Mouse (Mus musculus): ENCODE results near the gene B3gnt8.

B3gnt8 gene

GRCm38 (mm10) chr7:25619722-25619991, 6.8 kb upstream of the B3gnt8 start:
- no peak for DNase-seq

GRCm38 (mm10) chr7:25620101-25620500, 6.4 kb upstream of the B3gnt8 start:
- no peak for DNase-seq

DNA sequence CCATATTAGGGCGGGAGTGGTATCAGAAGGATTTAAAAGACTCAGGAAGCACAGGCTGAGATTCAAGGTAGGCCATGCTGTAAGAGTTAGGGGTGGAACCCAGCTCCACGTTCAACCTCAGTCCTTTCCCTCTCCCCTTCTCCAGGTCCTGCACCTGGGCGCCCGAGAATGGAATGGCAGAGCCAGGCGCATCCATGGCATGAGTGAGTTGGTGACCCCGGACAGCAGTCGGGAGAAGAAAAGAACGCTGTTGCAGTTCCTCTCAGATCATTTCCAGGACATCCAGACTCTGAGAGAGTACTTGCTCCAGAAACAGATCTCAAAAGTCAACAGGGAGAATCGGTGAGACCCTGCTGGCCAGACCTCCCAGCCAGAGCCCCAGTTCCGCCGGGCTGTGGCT, 5.7 kb upstream of the B3gnt8 start:
- DNase-seq = no peak

DNA sequence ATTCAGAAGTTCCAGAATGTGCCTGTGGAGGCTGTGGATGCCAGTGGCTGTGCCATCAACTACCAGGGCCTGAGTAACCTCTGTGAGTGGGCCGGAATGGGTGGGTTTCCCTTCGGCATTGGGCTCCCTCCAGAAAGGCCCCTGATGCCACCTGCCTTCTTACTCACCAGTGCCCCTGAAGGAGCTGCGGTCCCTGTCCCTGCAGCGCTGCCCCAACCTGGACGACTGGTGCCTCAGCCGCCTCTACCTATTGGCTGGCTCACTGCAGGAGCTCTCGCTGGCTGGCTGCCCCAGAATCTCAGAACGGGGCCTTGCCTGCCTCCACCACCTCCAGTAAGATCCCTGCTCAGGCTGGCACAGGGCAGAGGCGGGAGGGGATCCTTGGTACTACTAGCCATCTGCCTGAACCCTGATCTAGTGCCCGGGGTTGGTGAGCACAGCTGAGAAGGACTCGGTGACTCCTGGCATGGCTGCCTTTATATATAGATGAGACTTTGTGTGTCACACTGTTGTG, 2.5 kb upstream of the B3gnt8 start:
- DNase-seq = no peak

GRCm38 (mm10) chr7:25624851-25625250, 1.6 kb upstream of the B3gnt8 start:
- no peak for DNase-seq

DNA sequence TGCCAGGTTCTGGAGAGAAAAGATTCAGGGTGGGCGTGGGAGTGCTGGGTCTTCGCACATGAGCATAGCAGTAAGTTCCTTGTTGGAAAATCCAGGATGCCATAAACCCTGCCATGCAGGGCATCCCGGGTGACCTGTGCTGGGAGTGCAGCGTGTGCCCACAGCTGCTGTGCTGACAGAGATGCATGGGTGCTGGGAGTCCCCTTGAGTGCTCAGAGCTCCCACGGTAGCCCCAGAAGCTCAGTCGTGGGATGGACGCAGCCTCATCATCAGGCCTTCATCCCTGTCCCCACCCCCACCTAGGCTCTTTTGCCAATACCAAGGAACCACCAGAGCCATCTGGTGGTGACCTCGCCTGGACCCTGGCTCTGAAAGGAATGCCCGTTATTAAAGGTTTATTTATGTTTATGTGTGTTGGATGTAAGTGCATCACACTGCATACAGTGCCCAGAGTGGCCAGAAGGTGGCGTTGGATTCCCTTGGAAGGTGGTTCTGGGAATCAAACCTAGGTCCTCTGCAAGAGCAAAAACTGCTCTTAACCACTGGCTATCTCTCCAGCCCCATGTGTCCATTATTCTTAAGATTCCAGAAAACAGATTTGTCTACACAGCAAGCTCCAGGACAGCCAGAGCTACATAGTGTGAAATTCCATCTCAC, 732 bp upstream of the B3gnt8 start:
- no peak for DNase-seq

DNA sequence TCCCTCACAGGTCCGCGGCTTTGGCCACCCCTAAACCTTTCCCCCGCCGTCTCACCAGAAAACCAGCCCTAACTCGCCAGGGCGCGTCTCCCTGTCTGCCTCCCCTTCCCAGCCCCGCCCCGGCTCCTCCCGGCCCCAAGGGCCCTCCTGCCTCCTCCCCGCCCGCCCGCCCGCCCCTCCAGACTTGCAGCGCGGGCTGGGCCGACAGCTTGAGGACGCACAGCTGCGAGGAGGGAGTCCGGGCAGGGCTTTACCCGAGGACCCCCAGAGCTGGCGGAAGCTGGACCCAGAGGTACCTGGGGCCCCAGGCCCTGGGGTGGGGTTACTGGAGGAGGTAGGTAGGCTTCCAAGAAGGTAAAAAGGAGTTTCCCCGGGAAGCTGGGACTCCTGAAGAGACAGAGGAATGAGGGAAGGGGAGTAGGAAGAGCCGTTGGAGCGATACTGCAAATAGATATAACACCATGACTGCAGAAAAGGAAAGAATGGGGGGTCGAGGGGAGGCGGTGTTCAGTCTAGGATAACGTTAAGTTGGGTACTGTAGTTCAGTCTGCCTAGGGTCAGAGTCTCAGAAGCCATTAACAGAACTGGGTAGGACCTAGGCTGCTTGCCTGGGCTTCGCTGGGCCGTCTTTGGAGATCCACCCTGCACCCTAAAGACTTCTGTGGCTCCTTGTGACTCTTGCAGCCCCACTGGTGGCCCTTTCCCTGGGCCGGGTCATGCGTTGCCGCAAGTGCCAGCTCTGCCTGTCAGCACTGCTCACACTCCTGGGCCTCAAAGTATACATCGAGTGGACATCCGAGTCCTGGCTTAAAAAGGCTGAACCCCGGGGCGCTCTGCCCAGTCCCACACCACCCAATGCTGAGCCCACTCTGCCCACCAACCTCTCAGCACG, 1.2 kb downstream of the B3gnt8 start:
- no peak for DNase-seq

- DNase-seq = no peak
Measured at GRCm38 (mm10) chr7:25628323-25628620, 1.8 kb downstream of the B3gnt8 start.

DNA sequence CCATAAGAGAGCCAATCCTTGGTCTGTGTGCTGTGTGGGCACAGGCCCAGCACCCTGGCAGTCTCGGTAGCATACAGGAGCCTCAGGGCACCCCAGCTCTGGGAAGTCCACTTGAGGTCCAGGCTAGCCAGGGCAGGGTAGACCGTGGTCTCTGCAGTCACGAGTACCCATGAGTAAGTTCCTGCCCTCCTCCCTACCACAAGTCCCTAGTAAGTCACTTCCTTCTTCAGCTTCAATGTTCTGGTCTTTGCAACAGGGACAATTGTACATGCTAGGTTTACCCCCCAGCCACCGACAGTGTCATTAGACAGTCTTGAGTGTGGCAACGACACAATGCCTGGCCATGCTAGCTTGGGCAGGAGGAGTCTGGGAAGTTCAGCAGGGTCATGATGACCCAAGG, 6.2 kb downstream of the B3gnt8 start:
- DNase-seq = no peak

DNA sequence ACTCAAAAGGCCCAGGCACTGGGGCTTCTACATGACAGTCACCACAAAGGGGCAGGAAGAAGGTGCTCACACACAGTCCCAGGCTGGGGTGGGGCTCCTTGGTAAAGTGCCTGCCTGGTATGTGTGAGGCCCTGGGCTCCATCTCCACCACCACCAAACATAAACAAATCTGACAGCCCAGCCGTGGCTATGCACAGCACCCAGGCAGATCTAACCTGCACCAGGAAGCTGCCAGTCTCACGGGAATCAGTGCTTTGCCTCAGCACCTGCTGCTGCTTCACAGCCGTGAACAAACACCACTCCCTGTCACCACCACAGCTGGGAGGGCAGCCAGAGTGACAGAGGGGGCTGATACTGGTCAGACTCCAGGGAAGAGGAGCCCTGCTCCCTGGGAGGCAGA, 9.9 kb downstream of the B3gnt8 start:
- DNase-seq = no peak

- no peak for DNase-seq
Measured at GRCm38 (mm10) chr7:25637099-25637498, 10.6 kb downstream of the B3gnt8 start.

- no peak for DNase-seq
Measured at GRCm38 (mm10) chr7:25639754-25640153, 13.3 kb downstream of the B3gnt8 start.

- no peak for DNase-seq
Measured at GRCm38 (mm10) chr7:25644136-25644535, 17.7 kb downstream of the B3gnt8 start.

GRCm38 (mm10) chr7:25644631-25645030, 18.2 kb downstream of the B3gnt8 start:
- no peak for DNase-seq

DNA sequence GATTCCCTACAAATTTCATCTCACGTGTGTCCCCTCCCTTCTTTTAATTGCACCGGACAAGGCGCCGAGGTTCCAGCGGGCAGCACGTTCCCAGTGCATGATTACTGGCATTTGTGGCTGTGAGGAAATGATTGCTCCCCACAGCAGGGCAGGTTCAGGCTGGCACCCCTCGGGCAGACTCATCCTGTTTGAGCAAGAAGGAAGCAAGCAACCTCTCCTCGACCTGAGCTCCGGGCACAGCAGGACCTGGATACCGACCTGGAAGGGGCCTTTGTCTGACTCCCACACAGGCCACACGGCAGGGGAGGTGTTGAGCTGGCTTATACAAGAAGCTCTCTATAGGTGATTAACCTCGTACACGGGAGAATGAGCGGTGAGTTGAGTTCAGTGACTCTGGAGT, 18.6 kb downstream of the B3gnt8 start:
- no peak for DNase-seq

- DNase-seq = no peak
Measured at GRCm38 (mm10) chr7:25647574-25648123, 21.2 kb downstream of the B3gnt8 start.

- no peak for DNase-seq
Measured at GRCm38 (mm10) chr7:25649839-25650238, 23.4 kb downstream of the B3gnt8 start.

DNA sequence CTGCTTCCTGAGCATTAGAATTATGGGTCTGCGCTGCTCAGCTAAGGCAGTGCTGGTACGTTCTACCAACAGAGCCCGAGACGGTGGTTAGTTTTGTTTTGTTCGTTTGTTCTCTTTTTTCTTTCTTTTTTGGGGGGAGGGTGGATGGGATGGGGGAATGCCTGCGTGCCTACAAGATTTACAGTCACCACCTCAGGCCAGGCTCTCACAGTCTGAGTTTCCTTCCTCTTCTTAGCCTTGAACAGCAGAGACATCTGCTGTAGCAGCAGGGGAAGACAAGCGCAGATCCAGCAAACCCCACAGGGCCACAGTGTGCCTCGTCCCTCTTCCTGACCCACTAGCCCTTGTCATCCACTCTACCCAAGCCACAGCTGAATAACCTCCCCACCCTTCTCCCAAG, 24.8 kb downstream of the B3gnt8 start:
- DNase-seq = no peak

- no peak for DNase-seq
Measured at GRCm38 (mm10) chr7:25652244-25652759, 25.8 kb downstream of the B3gnt8 start.

DNA sequence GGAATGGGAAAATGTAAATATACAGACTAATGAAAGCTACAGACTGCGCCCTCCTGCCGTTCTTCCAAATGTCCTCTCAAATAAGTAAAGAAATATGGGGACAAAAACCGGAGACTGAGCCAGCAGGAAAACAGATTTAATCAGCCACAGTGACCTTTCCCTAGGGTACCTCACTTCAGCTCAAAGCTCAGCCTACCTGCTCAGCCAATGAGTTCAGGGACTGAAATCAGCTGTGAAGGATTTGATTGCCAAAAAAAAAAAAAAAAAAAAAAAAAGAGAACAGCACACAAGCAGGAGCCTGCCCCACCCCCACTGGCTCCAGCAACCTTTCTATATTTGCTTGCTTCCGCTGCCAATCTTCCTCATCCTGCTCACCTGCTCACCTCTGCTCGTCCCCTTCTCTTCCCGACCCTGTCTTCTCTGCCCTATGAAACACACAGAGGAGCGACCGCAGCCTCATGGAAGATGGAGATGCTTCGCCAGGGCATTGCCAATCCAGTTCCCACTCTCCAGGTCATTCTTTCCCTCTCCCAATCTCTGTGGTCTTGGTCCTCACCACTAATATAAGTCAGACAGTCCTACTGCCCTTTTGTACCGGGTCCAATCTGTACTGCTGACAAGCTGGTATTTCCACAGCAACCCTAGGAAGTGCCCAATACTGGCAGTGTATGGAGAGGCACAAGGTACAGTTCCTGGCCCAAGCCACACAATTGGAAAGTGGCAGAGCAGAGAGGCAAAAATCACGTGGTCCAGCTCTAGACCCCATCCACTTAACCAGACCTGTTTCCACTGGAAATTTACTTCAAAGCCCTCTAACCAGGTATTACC, 29.4 kb downstream of the B3gnt8 start:
- DNase-seq = no peak

- DNase-seq = no peak
Measured at GRCm38 (mm10) chr7:25657785-25658184, 31.3 kb downstream of the B3gnt8 start.

DNA sequence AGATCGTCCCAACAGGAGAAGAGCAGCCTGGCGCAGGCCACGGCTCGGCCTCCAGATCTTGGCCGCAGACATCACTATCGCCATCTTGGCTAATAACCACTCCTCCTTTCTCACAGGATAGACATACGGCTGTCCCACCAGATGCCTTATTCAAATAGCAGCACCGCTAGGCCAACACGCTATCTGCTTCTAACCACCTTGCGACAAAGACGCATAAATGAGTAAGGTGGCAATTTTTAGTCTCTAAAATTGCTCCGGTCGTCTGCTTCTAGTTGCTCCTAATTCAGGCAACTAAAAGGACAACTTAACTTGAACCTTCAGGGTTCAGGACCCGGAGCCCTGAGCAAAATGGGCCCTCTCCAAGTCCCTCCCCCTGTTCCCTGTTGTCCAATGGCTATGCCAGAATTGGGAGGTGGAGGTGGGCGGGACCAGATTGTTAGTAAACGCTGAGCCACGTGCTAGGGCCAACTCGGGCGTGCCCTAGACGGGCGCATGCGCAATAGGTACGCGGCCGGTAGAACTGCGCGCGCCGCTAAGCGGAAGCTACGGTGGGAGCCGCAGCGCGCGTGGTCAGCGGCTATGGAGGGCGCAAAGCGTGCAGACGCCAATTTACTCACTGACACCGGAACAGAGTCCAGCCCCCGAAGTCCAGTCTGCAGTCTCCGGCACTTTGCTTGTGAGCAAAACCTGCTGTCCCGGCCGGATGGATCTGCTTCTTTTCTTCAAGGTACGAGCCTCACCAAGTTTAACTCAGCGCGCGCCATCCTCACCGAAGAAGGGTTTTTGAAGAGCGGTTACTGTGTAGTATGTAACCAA, 32.4 kb downstream of the B3gnt8 start, which contains the start of the genes Bckdha and Exosc5:
Gene Bckdha, minus strand, starts transcription at position 325 of the 816 bp plus-strand sequence.
Gene Exosc5, plus strand, starts transcription at position 508 of the 816 bp plus-strand sequence.
- DNase-seq = peak; percentile 98
